Mouse (Mus musculus) brown adipose tissue, adult 24 weeks (tissue): ENCODE measurements around the gene Esrrb. TPM values are rescaled to one million over a fixed set of nuclear protein-coding genes. Genes with fewer than 3 reads are reported as not detected.

Source experiments
- H3K27ac ChIP-seq: fragments of 200-500 bp; replicated peaks from 2 replicates; pipeline ENCODE4 v1.5.1; 2012; ENCODE audit warnings: low read depth, mild to moderate bottlenecking, low read length
- H3K4me1 ChIP-seq: fragments of 200-500 bp; 2 replicates; pipeline ENCODE4 v1.6.1; 2012; ENCODE audit warnings: low read length, mixed read lengths; ENCODE audit not compliant: control insufficient read depth, insufficient read depth, insufficient read length
- H3K4me3 ChIP-seq: fragments of 200-500 bp; 2 replicates; pipeline ENCODE4 v1.5.1; 2012; ENCODE audit warnings: low read depth, mild to moderate bottlenecking, low read length, moderate library complexity; ENCODE audit not compliant: insufficient read depth
- polyA plus RNA-seq: library from polyadenylated mRNA; stranded (reverse); fragments of >200 nt; gene quantifications from 2 replicates; pipeline ENCODE4 v1.2.4, GENCODE M21; 2012; ENCODE audit not compliant: missing spikeins, insufficient read depth, insufficient read length

Esrrb gene
- polyA plus RNA-seq, 1 experiment, result 0.32 TPM

- Histone ChIP-seq H3K27ac (no peak overlapping the region), H3K4me3 (no peak overlapping the region), H3K4me1 (no peaks in the 10 kb centered on the region)
Observed at GRCm38 (mm10) chr12:86547808-86548207, 186.9 kb downstream of the Esrrb start.

DNA sequence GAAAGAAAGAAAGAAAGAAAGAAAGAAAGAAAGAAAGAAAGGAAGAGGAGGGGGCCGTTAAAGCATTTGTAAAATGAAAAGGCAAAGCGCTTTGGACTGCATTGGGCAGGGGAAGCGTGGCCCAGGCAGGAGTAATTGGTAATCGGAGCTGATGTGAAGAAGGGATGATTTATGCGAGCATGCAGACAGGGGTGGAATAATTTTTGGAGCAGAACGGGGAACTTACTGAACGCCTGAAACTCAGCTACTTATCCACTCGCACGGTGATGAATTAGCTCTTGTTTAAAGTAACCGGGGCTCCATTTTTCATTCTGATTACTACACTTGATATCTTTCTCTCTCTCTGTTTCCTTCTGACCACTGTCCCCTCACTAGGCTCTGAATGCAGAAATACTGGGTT is 192.1 kb downstream of the Esrrb start:
- no peaks in the 10 kb centered on the region for H3K4me1 ChIP-seq
- H3K27ac ChIP-seq, result no peak overlapping the region
- no peak overlapping the region for H3K4me3 ChIP-seq

DNA sequence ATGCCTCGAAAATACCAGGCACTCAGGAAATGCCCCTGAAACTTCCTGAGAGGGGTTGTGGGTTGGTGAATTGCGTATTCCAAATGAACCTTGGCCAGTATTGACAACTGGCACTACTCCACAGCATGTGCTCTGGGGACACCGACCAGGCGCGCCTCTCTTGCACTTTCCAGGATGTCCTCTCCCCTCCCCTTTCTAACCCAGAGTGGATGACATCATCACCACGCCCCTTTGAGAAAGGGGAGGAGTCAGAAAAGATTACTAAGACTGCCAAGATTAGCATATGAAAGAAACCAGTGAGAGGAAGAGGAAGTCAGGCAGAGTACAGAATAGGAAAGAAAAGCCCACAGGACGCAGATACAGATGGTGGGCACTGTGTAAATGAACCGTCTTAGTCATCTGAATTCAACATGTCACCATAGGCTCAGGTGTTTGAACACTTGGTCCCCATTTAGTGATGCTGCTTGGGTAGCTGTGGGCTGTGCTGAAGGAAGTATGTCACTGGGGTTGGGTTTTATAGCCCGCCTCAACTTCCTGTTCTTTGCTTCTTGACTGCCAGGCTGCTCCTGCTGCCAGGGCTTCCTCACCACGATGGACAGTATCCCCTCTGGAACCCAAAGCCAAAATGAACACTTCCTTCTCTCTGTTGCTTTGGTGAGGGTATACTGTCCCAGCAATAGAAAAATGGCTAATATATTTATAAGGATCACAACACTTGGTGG is 196.0 kb downstream of the Esrrb start:
- Histone ChIP-seq H3K27ac (no peak overlapping the region), H3K4me1 (no peaks in the 10 kb centered on the region), H3K4me3 (no peak overlapping the region)

GRCm38 (mm10) chr12:86558889-86559288 is 198.0 kb downstream of the Esrrb start:
- no peaks in the 10 kb centered on the region for H3K4me1 ChIP-seq

DNA sequence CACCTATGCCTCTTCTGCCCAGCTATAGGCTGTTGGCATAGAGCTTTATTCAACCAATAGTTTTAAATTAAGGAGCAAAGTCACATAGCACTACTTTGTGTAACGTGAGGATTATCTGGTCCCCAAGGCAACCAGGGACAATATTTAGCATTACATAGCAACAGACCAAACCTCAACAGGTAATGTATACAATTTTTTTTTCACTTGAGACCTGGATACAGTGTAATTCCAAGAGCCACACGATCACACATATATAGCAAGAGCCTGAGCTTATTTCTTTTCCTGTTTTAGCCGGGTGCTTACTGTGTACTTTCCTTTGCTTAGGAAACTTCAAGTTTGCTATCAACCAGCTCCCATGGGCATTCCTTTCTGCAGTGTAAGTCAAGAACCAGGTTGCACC is 201.8 kb downstream of the Esrrb start:
- no peak overlapping the region for H3K27ac ChIP-seq
- H3K4me3 ChIP-seq, result no peak overlapping the region
- no peaks in the 10 kb centered on the region for H3K4me1 ChIP-seq

More at GRCm38 (mm10) chr12:86558889-86559288, 198.0 kb downstream of the Esrrb start:
- Histone ChIP-seq H3K27ac (no peak overlapping the region), H3K4me3 (no peak overlapping the region)

DNA sequence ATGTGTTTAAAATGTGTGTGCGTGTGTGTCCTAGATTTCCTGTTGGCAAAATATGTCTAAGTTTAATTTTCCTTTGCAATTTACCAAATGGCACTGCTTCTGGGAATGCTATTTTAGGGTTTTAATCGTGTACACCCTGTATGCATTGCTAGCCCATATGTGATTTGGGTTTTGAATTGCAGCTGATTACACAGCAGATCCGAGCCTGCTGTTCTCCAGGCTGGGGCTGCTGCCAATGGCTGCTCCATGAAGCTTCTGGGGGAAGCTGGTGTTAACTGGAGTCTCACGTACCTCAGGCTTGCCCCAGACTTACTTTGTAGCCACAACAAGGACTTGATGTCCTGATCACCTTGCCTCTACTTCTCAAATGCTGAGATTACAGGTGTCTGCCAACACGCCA is 205.1 kb downstream of the Esrrb start:
- Histone ChIP-seq H3K4me1 (no peaks in the 10 kb centered on the region), H3K27ac (no peak overlapping the region), H3K4me3 (no peak overlapping the region)

Other genes starting within 250 kb of the Esrrb start
- gene Gpatch2l, start 119.3 kb upstream of the Esrrb start, polyA plus RNA-seq, result 6.8 and 8.8 TPM in 2 replicates